Mouse (Mus musculus) E14TG2a.4 (cell line): Measurements from ENCODE around the gene Nfkbil1.

ENCODE experiments used
- CTCF ChIP-seq: conservative IDR thresholded peaks from 2 replicates; pipeline ENCODE4 v1.5.1; 2014; ENCODE audit warnings: low read length
- NANOG ChIP-seq: IDR thresholded peaks from 2 replicates; pipeline ENCODE4 v1.6.1; 2014; ENCODE audit warnings: borderline replicate concordance, low read length, mixed read lengths
- POU5F1 ChIP-seq: IDR thresholded peaks from 2 replicates; pipeline ENCODE4 v1.6.1; 2014; ENCODE audit warnings: low read length, borderline replicate concordance

GRCm38 (mm10) chr17:35222299-35222698, 13.3 kb downstream of the Nfkbil1 start:
- TF ChIP-seq CTCF (no peak), NANOG (no peak), POU5F1 (no peak)
